Mouse (Mus musculus) intestine, postnatal 0 days (tissue): ENCODE results near the gene Chga. TPM values are rescaled to one million over a fixed set of nuclear protein-coding genes. Genes with fewer than 3 reads are reported as not detected.
A peak's percentile ranks its signal among the peaks of the same experiment; 100 is the strongest.

ENCODE experiments used
- ATAC-seq: fragments of 200-750 bp; cut with Nextera tagmentation; 2 replicates; pipeline ENCODE4 v1.8.0; 2017; ENCODE audit warnings: mild to moderate bottlenecking, moderate TSS enrichment, moderate library complexity
- H3K27ac ChIP-seq: fragments of 300-500 bp; sonication (generic); 2 replicates; pipeline ENCODE4 v1.5.1; 2014; ENCODE audit warnings: mild to moderate bottlenecking, low read depth, low read length, moderate library complexity
- H3K27me3 ChIP-seq: fragments of 300-500 bp; sonication (generic); replicated peaks from 2 replicates; pipeline ENCODE4 v1.6.1; 2014; ENCODE audit warnings: low read length, mixed read lengths; ENCODE audit not compliant: control insufficient read depth, insufficient read depth
- H3K36me3 ChIP-seq: fragments of 300-500 bp; sonication (generic); 2 replicates; pipeline ENCODE4 v1.6.1; 2014; ENCODE audit warnings: mild to moderate bottlenecking, moderate library complexity; ENCODE audit not compliant: control insufficient read depth, insufficient read depth
- H3K4me1 ChIP-seq: fragments of 300-500 bp; sonication (generic); replicated peaks from 2 replicates; pipeline ENCODE4 v1.6.1; 2014; ENCODE audit warnings: antibody characterized with exemption, low read length, mixed read lengths; ENCODE audit not compliant: control insufficient read depth, insufficient read depth
- H3K4me2 ChIP-seq: fragments of 300-500 bp; sonication (generic); replicated peaks from 2 replicates; pipeline ENCODE4 v1.6.1; 2014; ENCODE audit warnings: low read depth, mild to moderate bottlenecking, moderate library complexity
- H3K4me3 ChIP-seq: fragments of 300-500 bp; sonication (generic); 2 replicates; pipeline ENCODE4 v1.5.1; 2014; ENCODE audit warnings: low read depth, low read length
- H3K9ac ChIP-seq: fragments of 300-500 bp; sonication (generic); 2 replicates; pipeline ENCODE4 v1.6.1; 2014; ENCODE audit warnings: mild to moderate bottlenecking, low read depth, low read length
- H3K9me3 ChIP-seq: fragments of 300-500 bp; sonication (generic); 2 replicates; pipeline ENCODE4 v1.6.1; 2016; ENCODE audit warnings: mixed run types; ENCODE audit not compliant: control insufficient read depth
- CTCF ChIP-seq: sonication (generic); IDR thresholded peaks from 2 replicates; pipeline ENCODE4 v1.5.1; 2016; ENCODE audit warnings: low read depth, mild to moderate bottlenecking, control low read depth, antibody characterized with exemption, moderate library complexity
- WGBS: fragments of 180-500 bp; shearing (Covaris S2); extraction: QIAGEN DNeasy Blood & Tissue Kit; methylation state at CpG from one replicate; pipeline ENCODE4 v1.1.7; 2014; 5-methylcytosine and 5-hydroxymethylcytosine counted together
- polyA plus RNA-seq: library from polyadenylated mRNA; unstranded; fragments of >200 nt; fragmentation: Nextera tagmentation; extraction: Ambion mirVana; gene quantifications from 2 replicates; pipeline ENCODE4 v1.2.1, GENCODE M21; 2015

The Chga gene
- polyA plus RNA-seq, 1 experiment from 2014 or later, result 41.5 TPM

DNA sequence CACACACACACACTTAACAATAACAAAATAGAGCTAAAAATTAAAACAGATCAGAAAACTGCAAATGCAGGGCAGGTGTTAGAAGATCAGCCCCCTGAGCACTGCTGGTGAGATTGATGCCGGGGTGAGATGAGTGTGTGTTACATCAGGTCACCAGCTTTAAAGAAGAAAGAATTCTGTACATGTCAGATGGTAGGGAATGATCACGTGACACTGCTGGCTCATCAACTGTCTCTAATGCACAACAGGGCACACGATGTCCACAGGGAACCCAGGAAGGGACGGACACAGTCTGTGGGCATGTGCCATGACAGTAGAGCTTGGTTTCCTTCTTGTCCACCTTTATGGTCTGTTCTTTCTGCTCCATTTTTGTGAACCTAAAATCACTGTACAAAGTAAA, 38.6 kb upstream of the Chga start:
- no peaks in the 10 kb centered on the region for H3K36me3 ChIP-seq

DNA sequence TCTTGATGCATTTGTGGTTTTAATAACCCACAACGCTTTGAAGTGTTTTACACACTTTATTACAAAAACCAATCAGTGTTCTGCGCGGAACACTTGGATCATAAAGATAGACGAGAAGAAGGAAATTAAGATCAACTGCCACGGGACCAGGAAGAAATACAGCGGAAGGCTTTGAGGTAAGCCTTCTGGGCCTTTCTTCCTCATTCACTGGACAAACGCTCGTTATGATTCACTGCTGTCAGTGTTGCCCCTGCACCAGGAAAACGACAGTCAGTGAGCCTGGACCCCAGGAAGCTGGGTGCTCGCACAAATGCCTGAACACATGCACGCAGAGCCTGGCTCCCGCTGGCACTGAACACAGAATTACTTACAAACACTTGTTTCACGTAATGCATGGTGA, 37.1 kb upstream of the Chga start:
- Histone ChIP-seq H3K27ac (no peak overlapping the region), H3K36me3 (no peaks in the 10 kb centered on the region), H3K27me3 (no peaks in the 10 kb centered on the region), H3K9ac (no peak overlapping the region), H3K4me3 (no peak overlapping the region), H3K4me2 (no peak overlapping the region), H3K9me3 (no peaks in the 10 kb centered on the region), H3K4me1 (no peaks in the 10 kb centered on the region)
- 71% methylated on average over 13 of the region's 13 CpGs for WGBS
- ATAC-seq, result no peak
- TF ChIP-seq CTCF, result no peak

More for the DNA sequence above, 38.6 kb upstream of the Chga start:
- 84% methylated on average over 4 of the region's 4 CpGs for WGBS
- ATAC-seq, result no peak
- no peak for TF ChIP-seq CTCF
- H3K27ac ChIP-seq, result no peak overlapping the region
- no peak overlapping the region for H3K4me2 ChIP-seq
- H3K27me3 ChIP-seq, result no peaks in the 10 kb centered on the region
- no peak overlapping the region for H3K9ac ChIP-seq
- H3K4me3 ChIP-seq, result no peak overlapping the region
- no peaks in the 10 kb centered on the region for H3K9me3 ChIP-seq
- H3K4me1 ChIP-seq, result no peaks in the 10 kb centered on the region

DNA sequence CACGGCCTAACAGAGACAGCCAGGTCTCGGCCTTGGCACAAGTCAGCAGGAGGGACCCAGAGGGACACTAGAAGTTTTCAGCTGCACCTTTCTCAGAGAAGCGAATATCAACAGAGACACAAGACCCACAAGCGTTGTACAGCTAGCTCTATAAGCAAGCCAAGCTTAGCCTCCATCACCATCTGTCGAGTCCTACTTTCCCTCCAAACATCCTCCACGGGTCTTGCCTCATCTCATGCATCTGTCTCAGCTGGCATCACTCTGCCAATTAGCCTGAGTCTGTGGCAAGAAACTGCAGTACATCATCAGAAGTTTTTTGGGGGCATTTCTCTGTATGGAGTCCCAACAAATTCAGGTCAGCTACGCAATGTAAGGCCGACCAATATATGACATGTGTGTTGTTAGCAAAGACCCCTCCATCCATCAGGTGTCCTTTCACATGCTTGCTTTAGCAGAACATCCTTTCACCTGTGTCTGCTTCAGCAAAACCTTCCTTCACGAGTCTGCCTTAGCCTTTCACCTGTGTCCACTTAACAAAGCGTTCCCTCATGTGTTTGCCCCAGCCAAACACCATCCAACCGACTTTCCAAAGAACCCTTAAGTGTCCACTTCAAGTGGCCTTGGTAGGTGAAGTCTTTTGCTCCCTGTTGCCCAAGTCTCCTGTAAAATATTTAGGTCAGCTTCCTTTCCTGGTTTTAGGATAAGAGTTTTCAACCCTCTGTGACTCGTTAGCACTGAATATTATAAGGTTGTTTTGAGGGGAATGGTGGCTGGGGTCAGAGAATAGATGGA, 34.6 kb upstream of the Chga start:
- Histone ChIP-seq H3K36me3 (no peaks in the 10 kb centered on the region), H3K4me2 (no peak overlapping the region), H3K27me3 (no peaks in the 10 kb centered on the region), H3K27ac (no peak overlapping the region), H3K4me1 (no peaks in the 10 kb centered on the region), H3K9me3 (no peaks in the 10 kb centered on the region), H3K9ac (no peak overlapping the region), H3K4me3 (no peak overlapping the region)
- no peak for TF ChIP-seq CTCF
- no peak for ATAC-seq
- 88% methylated on average over 12 of the region's 12 CpGs for WGBS

DNA sequence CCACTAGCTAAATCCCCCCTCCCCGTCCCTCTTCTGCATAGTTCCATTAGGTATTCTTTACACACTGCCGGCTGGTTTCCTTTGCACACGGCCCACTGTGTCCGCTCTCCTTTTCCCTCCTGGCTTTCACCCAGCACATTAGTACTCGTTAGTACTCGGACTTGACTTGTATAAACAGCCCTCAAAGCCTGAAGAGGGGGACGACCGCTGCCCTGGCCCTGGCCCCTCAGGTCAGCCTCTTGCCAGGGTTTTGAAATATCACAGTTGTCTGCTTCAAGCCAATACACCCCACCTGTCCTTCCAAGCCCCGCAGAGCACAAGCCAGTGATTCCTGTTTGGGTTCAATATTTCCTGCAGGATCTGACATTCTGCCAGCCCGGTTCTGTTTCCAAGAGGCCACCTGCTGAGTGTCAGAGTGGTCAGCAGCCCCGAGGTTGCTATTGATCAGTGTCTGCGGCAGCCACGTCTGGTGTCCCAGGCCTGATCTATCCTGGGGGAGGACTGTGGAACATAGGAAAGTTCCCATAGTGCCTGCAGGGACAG, 32.9 kb upstream of the Chga start:
- no peak overlapping the region for H3K9ac ChIP-seq
- H3K27me3 ChIP-seq, result no peaks in the 10 kb centered on the region
- no peak overlapping the region for H3K4me2 ChIP-seq
- no peak overlapping the region for H3K4me3 ChIP-seq
- no peak for TF ChIP-seq CTCF
- H3K4me1 ChIP-seq, result no peaks in the 10 kb centered on the region
- WGBS, result 26% methylated on average over 13 of the region's 13 CpGs
- no peaks in the 10 kb centered on the region for H3K9me3 ChIP-seq
- H3K27ac ChIP-seq, result no peak overlapping the region
- H3K36me3 ChIP-seq, result no peaks in the 10 kb centered on the region
- no peak for ATAC-seq

DNA sequence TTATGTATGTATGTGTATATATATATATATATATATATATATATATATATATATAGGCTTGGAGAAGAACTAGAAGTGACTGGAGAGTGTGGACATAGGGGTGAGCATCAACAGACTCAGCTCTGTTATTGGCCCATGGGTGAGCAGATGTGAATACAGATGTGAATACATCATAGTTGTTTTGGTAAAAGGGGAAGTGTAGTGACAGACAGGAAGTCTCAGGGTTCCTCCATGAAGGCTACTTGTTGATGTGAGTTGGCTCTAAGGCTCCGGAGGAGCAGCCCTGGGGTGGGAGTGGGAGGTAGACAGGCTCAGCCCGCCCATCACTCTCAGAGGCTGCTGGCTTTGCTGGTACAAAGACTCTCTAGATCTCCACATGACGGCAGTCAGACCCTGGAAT, 30.6 kb upstream of the Chga start:
- WGBS, result 60% methylated on average over 3 of the region's 3 CpGs
- no peak for TF ChIP-seq CTCF
- Histone ChIP-seq H3K4me2 (no peak overlapping the region), H3K9me3 (no peaks in the 10 kb centered on the region), H3K36me3 (no peaks in the 10 kb centered on the region), H3K27ac (no peak overlapping the region), H3K4me1 (no peaks in the 10 kb centered on the region), H3K4me3 (no peak overlapping the region), H3K9ac (no peak overlapping the region), H3K27me3 (no peaks in the 10 kb centered on the region)
- no peak for ATAC-seq

DNA sequence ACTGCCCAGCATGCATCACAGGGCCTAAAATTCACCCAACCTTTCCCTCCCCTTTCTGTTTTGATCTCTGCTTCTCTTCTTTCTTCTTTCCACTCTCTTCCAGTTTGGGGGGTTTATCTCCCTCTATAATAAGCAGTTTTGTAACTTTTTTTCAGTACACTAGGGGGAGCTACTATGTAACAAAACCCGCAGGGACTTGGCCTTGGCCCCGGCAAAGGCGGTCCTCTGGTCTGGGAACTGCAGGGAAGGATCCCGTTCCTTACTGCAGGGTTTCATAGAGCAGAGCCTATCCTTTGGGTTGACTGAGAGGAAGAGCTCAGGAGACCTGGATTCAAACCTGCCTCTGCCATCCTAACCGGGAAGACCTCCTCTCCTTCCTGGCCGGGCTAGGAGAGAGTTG, 30.0 kb upstream of the Chga start:
- WGBS, result 22% methylated on average over 6 of the region's 6 CpGs
- H3K27ac ChIP-seq, result no peak overlapping the region
- no peak overlapping the region for H3K4me2 ChIP-seq
- peak; percentile 70 for TF ChIP-seq CTCF
- 0 out of 2 replicates have a peak, but pooled peaks have one; percentile 25 for ATAC-seq
- H3K4me1 ChIP-seq, result no peaks in the 10 kb centered on the region
- no peak overlapping the region for H3K9ac ChIP-seq
- H3K36me3 ChIP-seq, result no peaks in the 10 kb centered on the region
- no peaks in the 10 kb centered on the region for H3K9me3 ChIP-seq
- no peak overlapping the region for H3K4me3 ChIP-seq
- H3K27me3 ChIP-seq, result no peaks in the 10 kb centered on the region
